Mouse (Mus musculus) lung, postnatal 4 days (tissue): ENCODE measurements at regions not wholly inside any gene's neighbourhood (a gene's known extent, or its start where the extent isn't known, plus 50 kb on each side); places are given as distances from the start of the nearest gene placed in this dataset.

Experiments used
- DNase-seq, 2 experiments: peaks; one replicate each; pipeline ENCODE4 v3.0.0; 2021

- DNase-seq = peak; percentile 5 to 43
Measured at GRCm38 (mm10) chr6:147199955-147200354, 64.0 kb downstream of the Pthlh start.

- no peak for DNase-seq
Measured at GRCm38 (mm10) chr6:147199411-147199810, 64.6 kb downstream of the Pthlh start.

- DNase-seq = no peak
Measured at GRCm38 (mm10) chr6:147196432-147196831, 67.6 kb downstream of the Pthlh start.

- no peak for DNase-seq
Measured at GRCm38 (mm10) chr6:147195277-147195676, 68.7 kb downstream of the Pthlh start.

- DNase-seq = no peak
Measured at GRCm38 (mm10) chr6:147187710-147188109, 76.3 kb downstream of the Pthlh start.

- DNase-seq = no peak
Measured at GRCm38 (mm10) chr6:147178276-147178675, 85.7 kb downstream of the Pthlh start.

- no peak for DNase-seq
Measured at GRCm38 (mm10) chr6:147176176-147176575, 85.0 kb downstream of the Klhl42 start.
